Mouse (Mus musculus): Measurements from ENCODE around the gene Cacna1b.

DNA sequence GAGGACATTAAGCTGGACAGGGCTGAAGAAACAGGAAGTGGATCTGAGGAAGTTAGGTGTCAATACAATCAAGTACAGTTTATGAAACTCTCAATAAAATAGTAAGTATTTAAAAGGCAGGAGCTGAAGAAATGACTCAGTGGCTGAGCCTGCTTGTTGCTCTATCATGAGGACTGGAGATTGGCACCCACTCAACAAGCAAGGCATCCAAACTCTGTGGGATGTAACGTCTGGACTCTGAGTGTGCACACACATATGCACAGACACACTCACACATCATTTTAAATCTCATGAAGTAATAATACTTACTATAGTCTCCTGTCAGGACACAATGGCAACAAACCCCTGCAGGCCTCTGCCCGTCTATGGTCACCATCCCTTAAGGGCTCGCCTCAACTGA lies 44.1 kb upstream of the Cacna1b start:
- no peak for TF ChIP-seq CTCF (IDR thresholded peaks at IDR 0.05; ENCODE audit: low read depth)
- no peak for TF ChIP-seq EP300 (IDR thresholded peaks at IDR 0.05; ENCODE audit: low read depth)

Data from liver, postnatal 0 days (tissue).